Mouse (Mus musculus) retina, embryonic 14.5 days (tissue): ENCODE results near the gene Olfr1099.

ENCODE experiments used
- DNase-seq: peaks from one replicate; pipeline ENCODE4 v3.0.0-alpha.2; 2015; ENCODE audit warnings: low spot score

Gene Olfr1099

DNA sequence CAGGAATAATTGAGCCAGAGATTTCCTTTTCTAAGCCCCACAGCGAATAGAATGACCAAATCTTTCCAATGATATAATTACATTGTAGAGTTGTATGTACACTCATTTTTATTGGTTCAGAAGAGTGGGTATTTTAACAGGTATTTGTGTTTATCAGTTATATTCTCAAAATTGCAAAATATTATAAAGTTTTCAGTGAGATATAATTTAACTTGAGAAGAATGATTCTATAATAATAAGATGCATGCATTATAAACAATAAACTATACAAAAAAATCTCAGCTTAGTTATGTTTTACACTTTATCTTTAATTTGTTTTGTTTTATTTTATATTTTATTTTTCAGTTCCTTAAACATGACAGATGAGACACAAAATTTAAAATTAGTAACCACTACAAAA lies at the start of gene Olfr1099:
Olfr1099 (minus strand) TSS at position 101 of the 400 bp plus-strand sequence.
- DNase-seq: no peak

DNA sequence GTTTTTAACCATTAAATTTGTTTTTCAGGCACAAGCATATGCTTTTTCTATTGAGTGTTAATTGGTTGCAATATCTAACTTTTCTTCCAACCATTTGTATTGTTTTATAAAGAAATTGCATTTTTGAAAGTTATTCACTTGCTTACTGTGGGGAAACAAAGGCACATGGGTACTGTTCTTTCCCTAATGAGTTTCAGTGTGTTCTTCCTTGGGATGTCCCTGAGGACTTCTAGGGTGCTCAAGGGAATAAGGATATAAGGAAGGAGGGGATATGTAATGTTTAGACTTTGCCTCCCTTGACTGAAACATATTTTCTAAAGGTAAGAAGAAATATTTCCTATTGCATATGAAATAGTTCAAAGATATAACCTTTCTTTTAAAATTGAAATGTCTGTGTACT lies 37.6 kb upstream of the Olfr1099 start, which contains the start of gene Olfr1102:
Olfr1102 (plus strand) TSS at position 301 of the 400 bp plus-strand sequence.
- no peak for DNase-seq

DNA sequence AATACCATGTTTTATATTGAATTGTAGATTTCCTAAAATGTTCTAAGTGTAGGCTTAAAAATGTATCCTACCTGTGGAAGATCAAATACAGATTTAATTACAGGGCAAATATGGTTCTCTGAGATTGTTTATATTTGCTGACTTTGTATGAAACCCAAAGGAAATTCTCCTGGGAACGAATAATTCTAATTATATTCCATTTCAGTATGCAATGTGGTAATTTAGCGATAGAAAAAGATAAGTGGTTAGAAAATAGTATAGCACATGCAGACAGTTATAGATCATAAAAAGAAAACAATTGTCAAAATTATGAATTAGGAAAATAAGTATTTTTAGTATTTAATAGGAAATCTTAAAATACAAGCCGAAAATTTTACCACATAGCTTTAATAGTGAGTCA lies 30.6 kb upstream of the Olfr1099 start, which contains the start of gene Olfr1101:
Olfr1101 (minus strand) TSS at position 101 of the 400 bp plus-strand sequence.
- DNase-seq: no peak

DNA sequence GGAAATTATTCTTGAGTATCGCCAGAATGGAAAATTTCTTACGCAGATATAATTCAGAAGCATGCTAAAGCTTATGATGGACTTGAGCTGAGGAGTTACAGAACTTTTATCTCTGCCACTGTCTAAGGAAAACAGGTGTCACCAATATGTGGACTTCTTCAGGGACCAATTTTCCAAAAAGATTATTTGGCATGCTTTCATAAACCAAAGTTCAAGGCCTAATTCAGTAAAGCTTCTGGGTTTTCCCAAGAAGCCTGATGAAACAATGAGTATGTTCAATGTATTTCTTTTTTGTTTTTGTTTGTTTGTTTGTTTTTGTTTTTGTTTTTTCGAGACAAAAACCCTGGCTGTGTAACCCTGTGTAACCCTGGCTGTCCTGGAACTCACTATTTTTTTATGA lies 19.4 kb upstream of the Olfr1099 start, which contains the start of gene Olfr1100:
Olfr1100 (minus strand) TSS at position 101 of the 400 bp plus-strand sequence.
- no peak for DNase-seq

DNA sequence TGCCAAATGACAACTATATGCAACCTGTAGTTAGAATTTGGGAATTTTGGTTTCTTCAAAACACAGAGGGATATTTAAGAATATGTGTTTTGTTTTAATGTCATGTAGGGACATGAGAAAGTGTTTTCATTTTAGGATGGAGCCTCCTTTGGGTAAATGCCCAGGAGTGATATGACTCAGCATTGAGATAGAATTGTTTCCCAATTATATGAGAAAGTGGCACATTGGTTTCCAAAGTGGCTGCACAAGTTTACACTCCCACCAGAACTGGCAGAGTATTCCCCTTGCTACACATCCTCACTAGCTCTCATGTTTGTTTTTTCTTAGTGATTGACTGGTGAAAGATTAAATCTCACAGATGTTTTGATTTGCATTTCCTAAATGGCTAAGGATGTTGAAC lies 33.9 kb downstream of the Olfr1099 start:
- DNase-seq: no peak

DNA sequence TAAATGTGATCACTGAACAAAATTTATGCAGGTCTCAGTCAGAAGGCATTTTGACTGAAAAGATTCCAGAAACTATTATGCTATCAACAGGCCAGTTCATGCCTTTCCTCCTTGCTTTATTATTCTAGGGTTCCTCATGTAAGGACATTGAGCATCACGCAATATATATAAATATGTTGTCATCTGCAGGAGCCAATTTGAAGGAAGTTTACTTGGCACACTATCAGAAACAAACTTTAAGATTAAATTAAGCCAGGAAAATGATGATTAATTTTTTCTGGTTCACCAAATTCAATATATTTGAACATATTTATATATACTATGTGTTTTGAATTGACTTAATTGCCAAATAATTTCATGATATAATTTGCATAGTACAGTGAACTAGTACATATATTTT lies 36.0 kb downstream of the Olfr1099 start, which contains the start of gene Olfr1098:
Olfr1098 (minus strand) TSS at position 101 of the 400 bp plus-strand sequence.
- no peak for DNase-seq

DNA sequence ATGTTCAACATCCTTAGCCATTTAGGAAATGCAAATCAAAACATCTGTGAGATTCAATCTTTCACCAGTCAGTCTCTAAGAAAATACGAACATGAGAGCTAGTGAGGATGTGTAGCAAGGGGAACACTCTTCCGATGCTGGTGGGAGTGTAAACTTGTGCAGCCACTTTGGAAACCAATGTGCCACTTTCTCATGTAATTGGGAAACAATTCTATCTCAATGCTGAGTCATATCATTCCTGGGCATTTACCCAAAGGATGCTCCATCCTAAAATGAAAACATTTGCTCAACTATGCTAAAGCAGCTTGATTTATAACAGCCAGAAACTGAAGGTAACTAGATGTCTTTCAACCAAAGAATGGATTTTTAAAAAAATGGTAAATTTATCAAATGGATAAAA lies 54.8 kb downstream of the Olfr1099 start:
- no peak for DNase-seq
